ENCODE assay signal across 9 mouse cellular contexts in the genomic region with DNA sequence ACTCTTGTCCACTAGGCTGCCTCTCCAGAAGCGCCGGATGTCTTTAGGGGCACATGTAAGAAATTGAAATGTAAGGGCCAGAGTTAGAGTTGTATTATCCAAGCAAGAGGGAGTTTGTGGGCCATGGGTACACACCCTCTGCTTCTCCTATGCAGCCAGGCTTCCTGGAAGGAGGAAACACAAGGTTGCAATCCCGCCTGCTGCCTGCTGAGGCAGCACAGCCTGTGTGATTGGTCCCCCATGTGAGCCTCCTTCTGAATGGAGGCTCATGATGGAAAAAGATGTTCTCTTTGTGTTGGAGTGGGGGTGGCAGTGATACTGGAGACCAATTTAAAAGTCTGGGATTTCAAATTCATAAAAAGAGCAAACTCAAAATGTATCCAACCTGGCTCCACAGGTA. TPM values are rescaled to one million over a fixed set of nuclear protein-coding genes. Genes with fewer than 3 reads are reported as not detected.
DNase-seq lines count a peak whose midpoint lies in the region; ATAC-seq lines count a peak whose summit lies in the region.
"Had no signal": no experiment of that assay in that cellular context is flagged by ENCODE, and none has a peak within 500 bp of the region (broad histone marks: within the 10 kb centered on the region; RNA-seq: fewer than 3 reads in every experiment).

No protein-coding gene starts in this region.

- no peaks in the 10 kb centered on the region for H3K36me3 ChIP-seq in forebrain, embryonic 11.5 days (ENCODE audit: control insufficient read depth, insufficient read depth, low read length)
- H3K36me3 ChIP-seq: embryonic facial prominence, embryonic 15.5 days; liver, embryonic 13.5 days had no signal

- no peak overlapping the region for H3K9ac ChIP-seq in forebrain, embryonic 11.5 days (ENCODE audit: low read length)
- H3K9ac ChIP-seq: embryonic facial prominence, embryonic 15.5 days; liver, embryonic 13.5 days had no signal

- H3K27me3 ChIP-seq in forebrain, embryonic 11.5 days (ENCODE audit: control insufficient read depth, insufficient read depth, low read length): no peaks in the 10 kb centered on the region
- H3K27me3 ChIP-seq: embryonic facial prominence, embryonic 15.5 days; liver, embryonic 13.5 days had no signal

- 0 out of 2 replicates have a peak, but pooled peaks have one; percentile 49 for ATAC-seq in forebrain, embryonic 11.5 days (replicated peaks; ENCODE audit: low FRiP score)
- no peak for ATAC-seq in erythroblast, adult 5-6 weeks (replicated peaks; ENCODE audit: low FRiP score, poor library complexity, severe bottlenecking)

- intact Hi-C loops in left cerebral cortex, postnatal 25 days (cut with DNase I): no loop called here

- no peak overlapping the region for H3K4me3 ChIP-seq in forebrain, embryonic 11.5 days (ENCODE audit: low read depth, low read length)
- H3K4me3 ChIP-seq: embryonic facial prominence, embryonic 15.5 days; liver, embryonic 13.5 days had no signal

- H3K9me3 ChIP-seq in forebrain, embryonic 11.5 days (ENCODE audit: control insufficient read depth, low read length): no peaks in the 10 kb centered on the region
- H3K9me3 ChIP-seq: embryonic facial prominence, embryonic 15.5 days; liver, embryonic 13.5 days had no signal

- 60% methylated on average over 3 of the region's 3 CpGs for WGBS in forebrain, embryonic 11.5 days

- peak; percentile 15 to 20 for DNase-seq in left cerebral cortex, adult 18-20 months (ENCODE audit: low spot score in 2 of 2)
- DNase-seq in left cerebral cortex, postnatal 25 days (ENCODE audit: low spot score in 2 of 2): no peak
- peak; percentile 77 for DNase-seq in ZHBTc4 (ENCODE audit: low read depth, low spot score)
- peak; percentile 71 for DNase-seq in forebrain, embryonic 11.5 days (ENCODE audit: low spot score)
- DNase-seq in lung, postnatal 14 days: peak; percentile 57
- no peak for DNase-seq in thymus, adult 18-20 months
- DNase-seq: liver, embryonic 13.5 days had no signal

- no peak overlapping the region for H3K4me2 ChIP-seq in forebrain, embryonic 11.5 days (ENCODE audit: low read depth, low read length, severe bottlenecking)
- H3K4me2 ChIP-seq: embryonic facial prominence, embryonic 15.5 days; liver, embryonic 13.5 days had no signal

- H3K4me1 ChIP-seq in forebrain, embryonic 11.5 days (replicated peaks; ENCODE audit: control insufficient read depth, insufficient read depth, low read length): no peaks in the 10 kb centered on the region; the same call in 1 of the 2 replicates
- H3K4me1 ChIP-seq: liver, embryonic 13.5 days had no signal

- no peak overlapping the region for H3K27ac ChIP-seq in forebrain, embryonic 11.5 days (ENCODE audit: low read depth, low read length)
- H3K27ac ChIP-seq: embryonic facial prominence, embryonic 15.5 days; liver, embryonic 13.5 days had no signal

RNA-seq across cellular contexts. Expression of a gene that starts 22.0 kb away (rescaled TPM):
- 1 to 10 TPM; 5.3 to 8.6 TPM for total RNA-seq in left cerebral cortex, adult 18-20 months (2021)
- total RNA-seq in left cerebral cortex, postnatal 25 days (2021): 10 to 100 TPM in 1 of 2 experiments, 1 to 10 TPM in 1; 5.0 to 10.5 TPM
- 36.7 and 39.2 TPM in 2 replicates for polyA plus RNA-seq in forebrain, embryonic 11.5 days (2014; fragmentation: Nextera tagmentation; extraction: Ambion mirVana)
- not detected in 2 replicates for total RNA-seq in erythroblast, adult 5-6 weeks (2015; ENCODE audit: low replicate concordance)
- not detected in 2 replicates for total RNA-seq in erythroblast, adult 5-6 weeks (2017; ENCODE audit: low replicate concordance)

RNA-seq across cellular contexts. Expression of a gene that starts 51.8 kb away (rescaled TPM):
- 10 to 100 TPM; 15.6 to 16.6 TPM for total RNA-seq in left cerebral cortex, adult 18-20 months (2021)
- 10 to 100 TPM; 15.8 to 16.7 TPM for total RNA-seq in left cerebral cortex, postnatal 25 days (2021)
- polyA plus RNA-seq in forebrain, embryonic 11.5 days (2014; fragmentation: Nextera tagmentation; extraction: Ambion mirVana): 39.3 and 40.3 TPM in 2 replicates
- 8.2 and 17.7 TPM in 2 replicates for total RNA-seq in erythroblast, adult 5-6 weeks (2015; ENCODE audit: low replicate concordance)
- total RNA-seq in erythroblast, adult 5-6 weeks (2017; ENCODE audit: low replicate concordance): 4.1 and 9.6 TPM in 2 replicates

Comparison
In these comparisons a context has a peak if more than half of its experiments do, and no peak if none do; other contexts are left out.
1. DNase-seq: peak in left cerebral cortex, adult 18-20 months (2 of 2), ZHBTc4 (single experiment), forebrain, embryonic 11.5 days (single experiment) and lung, postnatal 14 days (single experiment); none in left cerebral cortex, postnatal 25 days (0 of 2) and thymus, adult 18-20 months (0 of 2).
2. RNA of a gene that starts 22.0 kb away (total RNA-seq): 5.0 to 10.5 TPM in left cerebral cortex, postnatal 25 days and 5.3 to 8.6 TPM in left cerebral cortex, adult 18-20 months; not detected in erythroblast, adult 5-6 weeks; every median in the first group is over 4 times any median in the second.